Mouse (Mus musculus): Measurements from ENCODE around the gene Gabarapl1.
A peak's percentile ranks its signal among the peaks of the same experiment; 100 is the strongest.
"Not testable (repeated sequence)": the region's sequence is repeated elsewhere in the genome, so short reads cannot be mapped to it uniquely, and the experiment has no call there.

The Gabarapl1 gene

GRCm38 (mm10) chr6:129532942-129533860, at the start of gene Gabarapl1:
Gene Gabarapl1, plus strand, starts transcription at chr6:129533160.
- peak; percentile 69 to 82 for DNase-seq (ENCODE audit: low spot score in 2 of 2)

- no peak for DNase-seq (ENCODE audit: low spot score in 2 of 2)
Measured at GRCm38 (mm10) chr6:129494924-129495323, 38.0 kb upstream of the Gabarapl1 start.

GRCm38 (mm10) chr6:129497345-129498218, 35.4 kb upstream of the Gabarapl1 start:
- no peak for DNase-seq (ENCODE audit: low spot score in 2 of 2)

DNA sequence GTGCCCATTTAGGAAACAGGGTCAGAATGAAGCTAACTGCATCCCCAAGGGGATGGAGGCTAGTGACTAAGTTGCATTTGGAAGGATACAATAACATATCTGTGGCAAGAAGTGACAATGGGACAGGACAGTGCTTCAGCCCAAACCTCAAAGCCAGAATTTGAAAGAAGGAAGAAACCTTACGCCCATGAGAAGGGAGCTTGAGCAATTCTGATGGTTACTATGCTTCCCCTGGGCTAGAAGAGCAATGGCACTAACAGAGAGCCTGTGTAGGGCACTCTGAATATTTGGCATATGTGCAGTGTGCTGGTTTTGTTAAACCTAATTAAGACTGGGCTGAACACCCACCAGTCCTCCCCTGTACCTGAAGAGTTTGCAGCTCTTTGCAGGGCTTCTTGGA, 33.4 kb upstream of the Gabarapl1 start:
- not testable (repeated sequence) for DNase-seq (ENCODE audit: low spot score in 2 of 2)

- DNase-seq (ENCODE audit: low spot score in 2 of 2): no peak
Measured at GRCm38 (mm10) chr6:129503471-129503870, 29.5 kb upstream of the Gabarapl1 start.

GRCm38 (mm10) chr6:129507024-129507423, 25.9 kb upstream of the Gabarapl1 start, which contains the start of gene Olr1:
Gene Olr1, minus strand, starts transcription at chr6:129507165.
- DNase-seq (ENCODE audit: low spot score in 2 of 2): no peak

DNA sequence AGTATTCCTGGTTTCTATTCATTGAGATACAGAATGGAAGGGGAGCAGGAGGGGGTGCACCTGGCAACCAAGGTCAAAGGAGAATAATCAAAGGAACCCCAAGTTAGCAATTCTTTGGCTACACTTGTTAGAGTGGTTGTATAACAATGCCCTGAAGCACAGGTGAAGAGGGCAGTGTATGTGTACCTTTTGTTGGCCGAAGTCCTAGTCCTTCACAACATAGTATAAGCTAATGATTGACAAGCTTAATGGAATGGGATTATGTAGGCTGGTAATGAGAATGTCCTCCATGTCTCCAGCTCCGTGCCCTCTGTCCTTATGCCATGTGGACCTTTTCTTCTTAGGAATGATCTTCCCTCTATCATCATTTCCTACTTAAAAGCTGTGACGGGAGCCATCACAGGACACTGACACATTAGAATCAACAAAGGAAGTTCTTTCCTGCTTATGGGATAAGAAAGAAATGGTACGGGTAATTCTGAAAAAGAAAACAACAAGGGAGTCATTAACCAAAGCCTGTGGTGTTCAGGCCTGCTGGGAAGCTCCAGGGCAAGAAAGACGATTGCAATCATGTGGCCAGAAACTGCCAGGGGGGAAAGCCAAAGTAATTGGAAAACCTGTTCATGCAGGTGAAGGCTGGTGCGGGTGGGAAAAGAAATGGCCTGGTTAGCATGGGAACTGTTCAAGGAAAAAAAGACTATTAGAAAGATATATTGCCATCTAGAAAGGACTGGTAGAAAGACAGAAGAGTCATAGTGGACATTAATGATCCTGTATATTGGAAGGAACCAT, 22.6 kb upstream of the Gabarapl1 start:
- DNase-seq (ENCODE audit: low spot score in 2 of 2): no peak

GRCm38 (mm10) chr6:129512367-129512766, 20.6 kb upstream of the Gabarapl1 start, which contains the start of gene Tmem52b:
Gene Tmem52b, plus strand, starts transcription at chr6:129512555.
- DNase-seq (ENCODE audit: low spot score in 2 of 2): no peak

DNA sequence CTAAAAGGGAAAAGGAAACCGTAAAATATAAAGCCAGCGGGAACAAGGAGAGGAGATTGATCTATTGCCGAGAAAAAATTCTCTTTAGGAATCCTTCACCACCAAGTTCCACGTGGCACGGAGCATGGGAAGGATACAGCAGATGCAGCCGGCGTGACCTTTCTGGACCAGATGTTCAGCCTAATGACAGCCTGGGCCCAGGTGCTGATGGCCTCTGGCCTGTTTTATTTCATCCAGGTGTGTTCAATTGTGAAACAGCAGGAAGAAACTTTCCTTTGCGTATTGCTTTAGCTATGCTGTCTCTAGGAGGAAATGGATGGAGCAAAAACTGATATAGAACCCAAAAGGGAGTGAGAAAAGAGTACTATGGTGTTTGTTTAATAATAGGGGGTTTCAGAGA, 20.1 kb upstream of the Gabarapl1 start:
- DNase-seq (ENCODE audit: low spot score in 2 of 2): no peak

- no peak for DNase-seq (ENCODE audit: low spot score in 2 of 2)
Measured at GRCm38 (mm10) chr6:129513409-129513808, 19.6 kb upstream of the Gabarapl1 start.

DNA sequence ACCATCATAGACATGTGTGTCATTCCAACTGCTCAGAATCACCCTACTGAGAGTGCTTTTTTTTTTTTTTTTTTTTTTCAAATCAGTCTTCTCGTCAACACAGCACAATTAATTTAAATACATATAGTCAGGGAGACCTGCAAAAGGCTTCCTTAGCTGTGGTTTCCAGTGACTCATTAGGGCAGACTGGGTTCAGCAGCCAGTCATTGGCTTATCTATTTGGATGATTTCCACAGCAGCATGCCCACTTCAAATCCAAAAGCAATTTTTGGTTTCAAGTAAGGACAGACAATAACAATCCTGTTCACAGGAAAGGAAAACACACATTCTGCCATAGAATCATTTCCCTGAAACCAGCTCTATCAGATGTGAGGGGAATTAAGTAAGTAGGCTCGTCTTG, 18.6 kb upstream of the Gabarapl1 start:
- DNase-seq (ENCODE audit: low spot score in 2 of 2): no peak

GRCm38 (mm10) chr6:129515068-129515467, 17.9 kb upstream of the Gabarapl1 start:
- DNase-seq (ENCODE audit: low spot score in 2 of 2): no peak

DNA sequence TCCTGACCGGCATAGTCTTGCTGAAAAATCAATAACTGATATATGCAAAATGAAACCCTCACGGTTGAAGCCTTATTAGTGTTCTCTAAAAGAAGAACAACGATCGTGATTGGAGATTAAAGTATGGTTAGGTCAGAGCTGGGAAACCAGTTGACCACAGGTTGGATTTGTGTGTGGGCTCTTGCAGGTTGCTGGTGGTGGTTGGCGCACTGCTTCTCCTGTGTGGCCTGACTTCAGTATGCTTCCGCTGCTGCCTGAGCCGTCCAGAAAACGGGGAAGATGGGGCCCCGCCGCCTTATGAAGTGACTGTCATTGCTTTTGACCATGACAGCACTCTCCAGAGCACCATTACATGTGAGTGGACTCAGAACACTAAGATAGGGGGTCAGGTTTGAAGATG, 16.6 kb upstream of the Gabarapl1 start:
- no peak for DNase-seq (ENCODE audit: low spot score in 2 of 2)

- DNase-seq (ENCODE audit: low spot score in 2 of 2): no peak
Measured at GRCm38 (mm10) chr6:129517752-129518408, 15.1 kb upstream of the Gabarapl1 start.

DNA sequence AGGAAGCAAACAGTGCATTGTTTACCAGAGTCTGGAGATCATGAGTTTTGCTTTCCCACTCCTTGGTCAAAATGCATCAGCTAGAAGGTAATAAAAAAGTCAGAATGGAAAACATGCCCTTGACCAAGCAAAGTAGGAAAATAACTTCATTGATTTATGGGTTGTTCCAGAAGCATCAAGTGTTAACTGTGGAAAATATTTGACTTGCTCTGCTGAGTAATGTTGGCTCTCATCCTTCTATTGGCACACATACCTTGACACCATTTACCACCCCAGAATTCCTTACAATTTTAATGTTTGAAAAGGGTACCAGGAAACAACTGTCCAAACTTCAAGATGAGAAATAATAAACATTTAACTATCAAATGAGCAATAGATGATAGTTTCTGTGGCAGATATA, 6.9 kb upstream of the Gabarapl1 start:
- DNase-seq (ENCODE audit: low spot score in 2 of 2): no peak

- no peak for DNase-seq (ENCODE audit: low spot score in 2 of 2)
Measured at GRCm38 (mm10) chr6:129527416-129527815, 5.5 kb upstream of the Gabarapl1 start.

DNA sequence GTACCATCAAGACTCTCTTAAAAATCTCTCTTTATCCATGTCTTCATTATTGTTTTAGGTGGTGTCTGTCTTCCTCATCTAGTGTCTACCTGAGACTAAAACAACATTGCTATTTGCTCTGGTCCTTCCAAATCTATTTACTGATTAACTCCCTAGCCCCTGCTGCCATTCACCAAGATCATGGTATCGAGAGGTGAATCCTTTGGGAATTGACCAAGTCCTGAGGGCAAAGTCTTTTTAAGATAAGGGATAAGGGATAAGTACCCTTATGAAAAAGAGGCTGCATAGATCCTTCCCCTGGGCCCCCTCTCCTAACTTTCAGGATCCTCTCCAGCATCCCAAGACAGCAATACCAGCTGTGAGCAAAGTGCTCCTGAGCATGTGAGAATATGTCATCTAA, 3.4 kb upstream of the Gabarapl1 start:
- no peak for DNase-seq (ENCODE audit: low spot score in 2 of 2)

DNA sequence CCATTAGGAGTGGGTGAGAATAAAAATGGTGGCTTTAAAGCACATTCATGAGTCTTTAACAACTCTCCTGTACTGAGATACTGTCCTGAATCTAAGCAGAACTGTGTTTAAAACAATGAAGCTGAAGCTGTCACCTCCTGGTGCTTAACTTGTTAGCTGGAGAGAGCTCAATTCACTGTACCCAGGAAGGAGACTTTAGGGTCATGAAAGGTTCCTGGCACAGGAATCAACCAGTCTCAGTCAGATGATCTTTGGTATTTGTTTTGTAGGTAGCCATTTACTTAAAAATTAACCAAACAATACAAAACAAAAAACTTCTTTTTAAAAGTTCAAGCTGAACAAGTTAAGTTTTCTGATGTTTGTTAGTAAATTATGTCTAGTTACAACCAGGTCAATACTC, 2.7 kb upstream of the Gabarapl1 start:
- no peak for DNase-seq (ENCODE audit: low spot score in 2 of 2)

DNA sequence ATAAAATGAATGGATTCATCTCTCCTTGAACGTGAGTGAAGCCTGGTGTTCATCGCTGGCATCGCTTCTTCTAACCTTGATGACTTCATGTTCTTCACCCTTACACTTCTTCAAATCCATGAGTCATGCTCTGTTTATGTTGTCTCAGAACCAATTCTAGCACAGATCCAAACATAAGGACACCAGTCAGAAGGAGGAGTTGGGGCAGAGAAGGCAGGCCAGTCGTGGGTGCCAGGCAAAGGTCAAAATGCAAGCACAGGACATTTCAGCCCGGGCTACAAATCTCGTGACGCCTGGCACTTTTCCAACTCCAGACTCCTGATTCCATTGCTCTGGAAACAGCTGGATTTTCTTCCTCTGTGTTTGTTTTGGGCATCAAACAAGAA, 411 bp upstream of the Gabarapl1 start:
- DNase-seq (ENCODE audit: low spot score in 2 of 2): no peak

GRCm38 (mm10) chr6:129534057-129534456, 1.1 kb downstream of the Gabarapl1 start:
- no peak for DNase-seq (ENCODE audit: low spot score in 2 of 2)

GRCm38 (mm10) chr6:129534627-129535190, 1.7 kb downstream of the Gabarapl1 start:
- DNase-seq (ENCODE audit: low spot score in 2 of 2): no peak

All from spleen, postnatal 4 days (tissue).